Mouse (Mus musculus): ENCODE data around the gene Dgki. TPM values are rescaled to one million over a fixed set of nuclear protein-coding genes. Genes with fewer than 3 reads are reported as not detected.

Gene Dgki
- polyA plus RNA-seq, 2 experiments = 0.02 TPM; not detected in 1

- Histone ChIP-seq H3K4me3 (ENCODE audit: insufficient read depth in 1 of 2, low read depth in 2 of 2, low read length in 2 of 2) (no peak overlapping the region), H3K4me2 (ENCODE audit: low read depth) (no peak overlapping the region), H3K9me3 (ENCODE audit: control insufficient read depth, low read length) (no peaks in the 10 kb centered on the region), H3K27me3 (ENCODE audit: control insufficient read depth, insufficient read depth, low read length) (no peaks in the 10 kb centered on the region), H3K4me1 (replicated peaks; ENCODE audit: control insufficient read depth in 2 of 2, insufficient read depth in 2 of 2, low read length in 1 of 2) (no peaks in the 10 kb centered on the region), H3K27ac (no peak overlapping the region), H3K36me3 (replicated peaks; ENCODE audit: control insufficient read depth, insufficient read depth, low read depth) (no peaks in the 10 kb centered on the region), H3K9ac (replicated peaks) (no peak overlapping the region)
- 71% methylated on average over 6 of the region's 6 CpGs for WGBS (ENCODE audit: insufficient replicate concordance)
- ATAC-seq (ENCODE audit: insufficient read depth) = no peak
- no peak for TF ChIP-seq CTCF (IDR thresholded peaks at IDR 0.05; ENCODE audit: low read depth)
- TF ChIP-seq EP300 (IDR thresholded peaks at IDR 0.05; ENCODE audit: low read depth) = no peak
- DNase-seq (ENCODE audit: low read depth in 3 of 3, low spot score in 3 of 3) = no peak
These were observed 271.1 kb downstream of the Dgki start for GRCm38 (mm10) chr6:37028841-37029240.

DNA sequence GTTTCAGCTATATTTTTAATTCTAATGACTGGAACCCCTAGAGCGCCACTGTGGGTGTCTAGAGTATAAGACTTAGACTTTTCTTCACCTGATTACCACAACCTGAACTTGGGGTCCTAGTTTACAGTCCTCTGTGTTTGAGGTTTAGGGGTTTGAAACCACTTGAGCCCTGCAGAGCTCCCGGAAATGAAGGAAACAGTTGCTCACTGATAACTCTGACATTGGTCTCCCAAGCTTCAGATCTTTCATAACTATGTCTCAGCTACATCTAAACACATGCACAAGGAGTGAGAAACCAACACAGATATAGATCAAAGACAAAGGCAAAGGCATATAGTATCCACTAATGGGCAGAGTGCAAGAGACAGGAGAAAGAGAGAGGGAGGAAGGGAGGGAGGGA, 271.7 kb downstream of the Dgki start:
- 33% methylated on average over 2 of the region's 2 CpGs for WGBS (ENCODE audit: insufficient replicate concordance)
- Histone ChIP-seq H3K9ac (replicated peaks) (no peak overlapping the region), H3K4me2 (ENCODE audit: low read depth) (no peak overlapping the region), H3K4me3 (ENCODE audit: insufficient read depth in 1 of 2, low read depth in 2 of 2, low read length in 2 of 2) (no peak overlapping the region), H3K9me3 (ENCODE audit: control insufficient read depth, low read length) (no peaks in the 10 kb centered on the region), H3K4me1 (replicated peaks; ENCODE audit: control insufficient read depth in 2 of 2, insufficient read depth in 2 of 2, low read length in 1 of 2) (no peaks in the 10 kb centered on the region), H3K36me3 (replicated peaks; ENCODE audit: control insufficient read depth, insufficient read depth, low read depth) (no peaks in the 10 kb centered on the region), H3K27me3 (ENCODE audit: control insufficient read depth, insufficient read depth, low read length) (no peaks in the 10 kb centered on the region), H3K27ac (no peak overlapping the region)
- ATAC-seq (ENCODE audit: insufficient read depth) (no peak), DNase-seq (ENCODE audit: low read depth in 3 of 3, low spot score in 3 of 3) (no peak)
- TF ChIP-seq EP300 (IDR thresholded peaks at IDR 0.05; ENCODE audit: low read depth) (no peak), CTCF (IDR thresholded peaks at IDR 0.05; ENCODE audit: low read depth) (no peak)

DNA sequence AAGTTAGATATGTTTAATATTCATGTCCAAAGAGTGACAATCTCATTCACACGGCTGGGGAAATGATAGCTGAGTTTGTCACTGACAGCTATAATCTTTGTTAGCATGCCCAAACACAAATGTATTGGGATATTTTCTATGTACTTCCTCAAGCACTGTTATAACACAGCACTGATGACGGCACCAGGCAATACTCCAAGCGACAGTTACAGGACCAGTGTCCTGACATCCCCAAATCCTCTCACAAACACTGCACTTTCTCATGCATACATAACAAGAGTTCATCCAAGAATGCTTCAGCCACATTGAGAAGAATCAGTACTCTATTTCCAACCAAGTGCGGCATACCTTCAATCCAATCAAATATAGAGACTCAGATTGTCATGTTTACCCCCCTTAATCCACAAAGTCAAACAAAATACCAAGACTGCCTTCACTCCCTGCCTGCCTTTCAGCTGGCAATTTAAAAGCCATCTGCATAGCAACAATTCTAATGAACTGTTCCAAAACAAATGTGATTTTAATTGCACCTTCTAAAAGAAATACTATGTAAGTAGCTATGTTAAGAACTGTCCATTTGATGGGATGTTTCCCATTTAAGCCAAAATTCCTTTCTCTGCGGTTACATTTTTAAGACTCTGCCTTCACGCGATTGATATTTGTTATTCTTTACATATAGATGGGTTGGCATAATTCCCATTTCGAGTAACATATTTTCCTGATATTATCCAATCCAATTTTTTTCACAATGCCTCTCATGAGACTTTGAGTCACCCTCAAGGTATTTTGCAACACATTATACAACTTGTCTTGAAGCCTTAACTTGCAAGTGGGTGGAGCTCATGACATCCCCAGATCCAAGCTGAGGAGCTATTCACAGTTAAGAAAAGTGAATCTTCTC, 273.4 kb downstream of the Dgki start:
- Histone ChIP-seq H3K27me3 (ENCODE audit: control insufficient read depth, insufficient read depth, low read length) (no peaks in the 10 kb centered on the region), H3K36me3 (replicated peaks; ENCODE audit: control insufficient read depth, insufficient read depth, low read depth) (no peaks in the 10 kb centered on the region), H3K4me3 (ENCODE audit: insufficient read depth in 1 of 2, low read depth in 2 of 2, low read length in 2 of 2) (no peak overlapping the region), H3K27ac (no peak overlapping the region), H3K4me1 (replicated peaks; ENCODE audit: control insufficient read depth in 2 of 2, insufficient read depth in 2 of 2, low read length in 1 of 2) (no peaks in the 10 kb centered on the region), H3K4me2 (ENCODE audit: low read depth) (no peak overlapping the region), H3K9ac (replicated peaks) (no peak overlapping the region), H3K9me3 (ENCODE audit: control insufficient read depth, low read length) (no peaks in the 10 kb centered on the region)
- TF ChIP-seq EP300 (IDR thresholded peaks at IDR 0.05; ENCODE audit: low read depth) = no peak
- ATAC-seq (ENCODE audit: insufficient read depth) (no peak), DNase-seq (ENCODE audit: low read depth in 3 of 3, low spot score in 3 of 3) (no peak)
- 63% methylated on average over 8 of the region's 8 CpGs for WGBS (ENCODE audit: insufficient replicate concordance)

GRCm38 (mm10) chr6:37016046-37016445, 283.9 kb downstream of the Dgki start:
- Histone ChIP-seq H3K36me3 (replicated peaks; ENCODE audit: control insufficient read depth, insufficient read depth, low read depth) (no peaks in the 10 kb centered on the region), H3K4me2 (ENCODE audit: low read depth) (no peak overlapping the region), H3K4me3 (ENCODE audit: insufficient read depth in 1 of 2, low read depth in 2 of 2, low read length in 2 of 2) (no peak overlapping the region), H3K4me1 (replicated peaks; ENCODE audit: control insufficient read depth in 2 of 2, insufficient read depth in 2 of 2, low read length in 1 of 2) (no peaks in the 10 kb centered on the region), H3K9ac (replicated peaks) (no peak overlapping the region), H3K9me3 (ENCODE audit: control insufficient read depth, low read length) (no peaks in the 10 kb centered on the region), H3K27me3 (ENCODE audit: control insufficient read depth, insufficient read depth, low read length) (no peaks in the 10 kb centered on the region), H3K27ac (no peak overlapping the region)
- DNase-seq (ENCODE audit: low read depth in 3 of 3, low spot score in 3 of 3) (no peak), ATAC-seq (ENCODE audit: insufficient read depth) (no peak)
- no peak for TF ChIP-seq EP300 (IDR thresholded peaks at IDR 0.05; ENCODE audit: low read depth)
- TF ChIP-seq CTCF (IDR thresholded peaks at IDR 0.05; ENCODE audit: low read depth) = no peak

GRCm38 (mm10) chr6:37011597-37011996, 288.4 kb downstream of the Dgki start:
- 44% methylated on average over 2 of the region's 2 CpGs for WGBS (ENCODE audit: insufficient replicate concordance)

More at GRCm38 (mm10) chr6:37011597-37011996, 288.4 kb downstream of the Dgki start:
- Histone ChIP-seq H3K4me3 (ENCODE audit: insufficient read depth in 1 of 2, low read depth in 2 of 2, low read length in 2 of 2) (no peak overlapping the region), H3K27me3 (ENCODE audit: control insufficient read depth, insufficient read depth, low read length) (no peaks in the 10 kb centered on the region), H3K4me2 (ENCODE audit: low read depth) (no peak overlapping the region), H3K36me3 (replicated peaks; ENCODE audit: control insufficient read depth, insufficient read depth, low read depth) (no peaks in the 10 kb centered on the region), H3K9me3 (ENCODE audit: control insufficient read depth, low read length) (no peaks in the 10 kb centered on the region), H3K9ac (replicated peaks) (no peak overlapping the region), H3K4me1 (replicated peaks; ENCODE audit: control insufficient read depth in 2 of 2, insufficient read depth in 2 of 2, low read length in 1 of 2) (no peaks in the 10 kb centered on the region), H3K27ac (no peak overlapping the region)
- TF ChIP-seq CTCF (IDR thresholded peaks at IDR 0.05; ENCODE audit: low read depth) (no peak), EP300 (IDR thresholded peaks at IDR 0.05; ENCODE audit: low read depth) (no peak)
- ATAC-seq (ENCODE audit: insufficient read depth) = no peak
- DNase-seq (ENCODE audit: low read depth in 3 of 3, low spot score in 3 of 3) = no peak

Measured in liver, embryonic 14.5 days (tissue).